Mouse (Mus musculus) heart, adult 11 months (tissue): ENCODE data around the gene Stub1.

Experiments used
- DNase-seq: peaks from one replicate; pipeline ENCODE4 v3.0.0; 2022

Gene Stub1

DNA sequence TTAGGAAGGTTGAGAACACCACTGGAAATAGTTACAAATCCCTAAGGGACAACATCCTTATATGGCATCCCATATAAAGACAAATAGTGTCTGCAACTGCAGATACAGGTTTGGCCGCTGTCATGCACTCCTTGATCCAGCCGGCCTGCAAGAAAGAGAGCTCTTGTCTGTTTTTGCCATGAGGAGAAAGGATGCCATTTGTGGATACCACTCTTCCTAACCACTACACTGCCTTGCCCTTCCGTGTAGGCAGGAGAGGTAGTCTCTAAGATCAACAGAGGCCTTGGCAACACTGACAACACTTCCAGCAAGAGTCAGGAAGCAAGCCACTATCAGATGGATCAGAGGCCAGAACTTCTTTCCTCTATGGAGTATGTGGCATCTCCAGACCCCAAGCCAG is 46.9 kb downstream of the Stub1 start, which contains the start of gene Ccdc78:
Gene Ccdc78 (plus strand): TSS at position 301 of the 400 bp plus-strand sequence.
- DNase-seq: no peak

DNA sequence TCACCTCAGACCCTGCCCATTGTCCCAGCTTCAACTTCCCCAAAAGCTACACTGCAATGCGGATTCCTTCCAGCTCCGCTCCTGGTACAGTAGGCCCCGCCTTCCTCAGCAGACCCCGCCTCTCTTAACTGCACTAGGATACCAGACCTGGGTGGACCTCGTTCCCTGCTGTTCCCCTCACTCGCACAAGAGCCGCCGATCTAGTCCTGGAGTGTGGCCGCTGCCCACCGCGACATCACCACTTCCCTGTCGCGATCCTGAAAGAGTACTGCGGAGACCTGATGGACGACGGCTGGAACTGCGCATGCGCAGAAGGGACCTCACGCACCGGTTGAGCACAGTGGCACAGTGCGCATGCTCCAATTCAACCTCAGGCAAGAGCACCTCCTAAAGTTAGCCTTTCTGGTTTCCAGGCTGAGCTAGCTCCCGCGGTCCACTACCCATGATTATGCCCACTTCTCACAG is 47.9 kb downstream of the Stub1 start, which contains the start of gene Haghl:
Gene Haghl (minus strand): TSS at position 393 of the 465 bp plus-strand sequence.
- DNase-seq: peak; percentile 100

- peak; percentile 93 for DNase-seq
These were observed 49.2 kb downstream of the Stub1 start for GRCm38 (mm10) chr17:25783861-25784574.

DNA sequence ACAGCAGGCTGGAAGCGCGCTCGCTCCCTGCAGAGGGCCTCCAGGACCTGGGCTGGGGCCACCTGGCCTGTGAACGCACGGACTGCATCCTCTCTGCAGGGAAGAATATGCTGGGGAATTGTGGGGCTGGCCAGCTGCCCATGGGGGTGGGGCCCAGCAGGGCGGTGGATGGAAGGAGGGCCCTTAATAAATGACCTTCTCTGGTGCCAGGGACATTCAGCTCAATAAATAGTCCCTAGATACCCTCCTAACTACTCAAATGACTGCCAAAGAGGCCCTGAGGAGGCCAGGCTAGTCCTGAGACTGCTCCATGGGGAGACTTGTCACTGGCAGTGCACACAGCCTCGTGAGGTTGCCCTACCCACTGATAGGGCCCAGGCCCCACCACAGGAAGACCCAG is 50.1 kb downstream of the Stub1 start:
- peak; percentile 96 for DNase-seq

GRCm38 (mm10) chr17:25781339-25781738 is 51.9 kb downstream of the Stub1 start:
- peak; percentile 90 for DNase-seq
